Mouse (Mus musculus) lung, postnatal 0 days (tissue): ENCODE data around the gene Rho. TPM values are rescaled to one million over a fixed set of nuclear protein-coding genes. Genes with fewer than 3 reads are reported as not detected.

Experiments used
- ATAC-seq: fragments of 200-750 bp; cut with Nextera tagmentation; 2 replicates; pipeline ENCODE4 v1.8.0; 2017; ENCODE audit warnings: moderate library complexity
- DNase-seq: peaks from one replicate; pipeline ENCODE4 v3.0.0-alpha.2; 2016; ENCODE audit warnings: low spot score
- H3K27ac ChIP-seq: fragments of 300-500 bp; sonication (generic); 2 replicates; pipeline ENCODE4 v1.5.1; 2014; ENCODE audit warnings: antibody characterized with exemption, mild to moderate bottlenecking, low read length, mixed read lengths
- H3K27me3 ChIP-seq: fragments of 300-500 bp; sonication (generic); replicated peaks from 2 replicates; pipeline ENCODE4 v1.6.1; 2014; ENCODE audit warnings: low read length, mixed read lengths; ENCODE audit not compliant: insufficient read depth
- H3K36me3 ChIP-seq: fragments of 300-500 bp; sonication (generic); 2 replicates; pipeline ENCODE4 v1.6.1; 2014; ENCODE audit warnings: low read length, mixed read lengths; ENCODE audit not compliant: insufficient read depth
- H3K4me1 ChIP-seq: fragments of 300-500 bp; sonication (generic); 2 replicates; pipeline ENCODE4 v1.6.1; 2014; ENCODE audit warnings: antibody characterized with exemption, low read depth, low read length, mixed read lengths; ENCODE audit not compliant: insufficient read depth
- H3K4me2 ChIP-seq: fragments of 300-500 bp; sonication (generic); replicated peaks from 2 replicates; pipeline ENCODE4 v1.6.1; 2014; ENCODE audit warnings: low read depth, mild to moderate bottlenecking, low read length, moderate library complexity, mixed read lengths
- H3K4me3 ChIP-seq: fragments of 300-500 bp; sonication (generic); 2 replicates; pipeline ENCODE4 v1.5.1; 2014; ENCODE audit warnings: low read depth, low read length
- H3K9ac ChIP-seq: fragments of 300-500 bp; sonication (generic); replicated peaks from 2 replicates; pipeline ENCODE4 v1.6.1; 2014; ENCODE audit warnings: low read depth, mild to moderate bottlenecking
- H3K9me3 ChIP-seq: fragments of 300-500 bp; sonication (generic); 2 replicates; pipeline ENCODE4 v1.6.1; 2016; ENCODE audit warnings: low read length, mixed read lengths
- CTCF ChIP-seq: IDR thresholded peaks from 2 replicates; pipeline ENCODE4 v1.5.1; 2016; ENCODE audit warnings: antibody characterized with exemption, mild to moderate bottlenecking
- EP300 ChIP-seq: IDR thresholded peaks from 2 replicates; pipeline ENCODE4 v1.6.1; 2016; ENCODE audit warnings: antibody characterized with exemption, mild to moderate bottlenecking, control low read depth
- WGBS: fragments of 180-500 bp; shearing (Covaris S2); extraction: QIAGEN DNeasy Blood & Tissue Kit; methylation state at CpG from one replicate; pipeline ENCODE4 v1.1.7; 2014; 5-methylcytosine and 5-hydroxymethylcytosine counted together
- polyA plus RNA-seq: library from polyadenylated mRNA; unstranded; fragments of >200 nt; fragmentation: Nextera tagmentation; extraction: Ambion mirVana; gene quantifications from 2 replicates; pipeline ENCODE4 v1.2.1, GENCODE M21; 2015

Gene Rho
- polyA plus RNA-seq, 1 experiment from 2014 or later, result 0.04 TPM

GRCm38 (mm10) chr6:115943498-115944427 is 12.2 kb downstream of the Rho start:
- no peak overlapping the region for H3K4me2 ChIP-seq
- no peaks in the 10 kb centered on the region for H3K27me3 ChIP-seq
- TF ChIP-seq CTCF, result no peak
- TF ChIP-seq EP300, result no peak
- peak; percentile 34 for ATAC-seq
- H3K27ac ChIP-seq, result peak overlapping the region; percentile 27; the same call in 1 of the 2 replicates
- DNase-seq, result peak; percentile 55
- no peak overlapping the region for H3K9ac ChIP-seq
- no peaks in the 10 kb centered on the region; the same call in 1 of the 2 replicates for H3K4me1 ChIP-seq
- WGBS, result 50% methylated on average over 9 of the region's 9 CpGs
- H3K4me3 ChIP-seq, result no peak overlapping the region
- no peaks in the 10 kb centered on the region for H3K36me3 ChIP-seq
- H3K9me3 ChIP-seq, result no peaks in the 10 kb centered on the region

- H3K36me3 ChIP-seq, result no peaks in the 10 kb centered on the region
- no peaks in the 10 kb centered on the region for H3K9me3 ChIP-seq
- H3K9ac ChIP-seq, result no peak within 1 kb of the TSS
- 80% methylated on average over 5 of the region's 5 CpGs for WGBS
- no peak for DNase-seq
- H3K4me1 ChIP-seq, result no peaks in the 10 kb centered on the region; the same call in 1 of the 2 replicates
- ATAC-seq, result no peak
- TF ChIP-seq EP300 (no peak), CTCF (no peak)
- H3K27me3 ChIP-seq, result no peaks in the 10 kb centered on the region
- H3K27ac ChIP-seq, result peak within 1 kb of the TSS; percentile 27; the same call in 1 of the 2 replicates
- H3K4me2 ChIP-seq, result no peak within 1 kb of the TSS
- H3K4me3 ChIP-seq, result no peak within 1 kb of the TSS
These were observed 13.1 kb downstream of the Rho start, which contains the start of gene H1foo for GRCm38 (mm10) chr6:115944638-115945037. H1foo (plus strand) TSS chr6:115944938.

- no peak overlapping the region for H3K4me2 ChIP-seq
- H3K27me3 ChIP-seq, result no peaks in the 10 kb centered on the region
- no peaks in the 10 kb centered on the region for H3K9me3 ChIP-seq
- no peak for DNase-seq
- no peak overlapping the region for H3K27ac ChIP-seq
- no peak for ATAC-seq
- H3K9ac ChIP-seq, result no peak overlapping the region
- no peaks in the 10 kb centered on the region for H3K36me3 ChIP-seq
- no peak for TF ChIP-seq CTCF
- TF ChIP-seq EP300, result no peak
- no peak overlapping the region for H3K4me3 ChIP-seq
- H3K4me1 ChIP-seq, result no peaks in the 10 kb centered on the region; the same call in 1 of the 2 replicates
- WGBS, result 76% methylated on average over 8 of the region's 8 CpGs
These were observed 14.1 kb downstream of the Rho start for GRCm38 (mm10) chr6:115945633-115946032.

- Histone ChIP-seq H3K9me3 (no peaks in the 10 kb centered on the region), H3K4me3 (no peak overlapping the region), H3K27ac (no peak overlapping the region), H3K27me3 (no peaks in the 10 kb centered on the region), H3K4me2 (no peak overlapping the region), H3K4me1 (no peaks in the 10 kb centered on the region; the same call in 1 of the 2 replicates), H3K36me3 (no peaks in the 10 kb centered on the region), H3K9ac (no peak overlapping the region)
- ATAC-seq (peak; percentile 29; the same call in 1 of the 2 replicates), DNase-seq (peak; percentile 52)
- TF ChIP-seq EP300 (no peak), CTCF (no peak)
- 19% methylated on average over 6 of the region's 6 CpGs for WGBS
These were observed 14.8 kb downstream of the Rho start for GRCm38 (mm10) chr6:115946389-115946788.

- Histone ChIP-seq H3K27me3 (no peaks in the 10 kb centered on the region), H3K4me3 (no peak overlapping the region), H3K27ac (no peak overlapping the region), H3K9me3 (no peaks in the 10 kb centered on the region), H3K36me3 (peaks cover 3% of the 10 kb centered on the region; the same call in 1 of the 2 replicates), H3K4me2 (no peak overlapping the region), H3K9ac (no peak overlapping the region), H3K4me1 (peaks cover 22% of the 10 kb centered on the region)
- 60% methylated on average over 9 of the region's 9 CpGs for WGBS
- TF ChIP-seq CTCF, result no peak
- TF ChIP-seq EP300, result no peak
- peak; percentile 44 for DNase-seq
- ATAC-seq, result 0 out of 2 replicates have a peak, but pooled peaks have one; percentile 3
These were observed 23.0 kb downstream of the Rho start for GRCm38 (mm10) chr6:115954506-115955074.

- 80% methylated on average over 4 of the region's 4 CpGs for WGBS
- H3K4me2 ChIP-seq, result no peak overlapping the region
- H3K9ac ChIP-seq, result no peak overlapping the region
- H3K27me3 ChIP-seq, result no peaks in the 10 kb centered on the region
- no peaks in the 10 kb centered on the region for H3K9me3 ChIP-seq
- DNase-seq, result no peak
- no peak for TF ChIP-seq CTCF
- TF ChIP-seq EP300, result no peak
- H3K27ac ChIP-seq, result 0 out of 2 replicates have a peak overlapping the region, but pooled peaks have one; percentile 20
- ATAC-seq, result no peak
- no peak overlapping the region for H3K4me3 ChIP-seq
- H3K4me1 ChIP-seq, result peaks cover 23% of the 10 kb centered on the region
- H3K36me3 ChIP-seq, result peaks cover 5% of the 10 kb centered on the region; the same call in 1 of the 2 replicates
These were observed 23.6 kb downstream of the Rho start for GRCm38 (mm10) chr6:115955169-115955568.
